Mouse (Mus musculus): ENCODE data around the gene Sell. TPM values are rescaled to one million over a fixed set of nuclear protein-coding genes. Genes with fewer than 3 reads are reported as not detected.

Gene Sell
- polyA plus RNA-seq, 1 experiment = not detected

DNA sequence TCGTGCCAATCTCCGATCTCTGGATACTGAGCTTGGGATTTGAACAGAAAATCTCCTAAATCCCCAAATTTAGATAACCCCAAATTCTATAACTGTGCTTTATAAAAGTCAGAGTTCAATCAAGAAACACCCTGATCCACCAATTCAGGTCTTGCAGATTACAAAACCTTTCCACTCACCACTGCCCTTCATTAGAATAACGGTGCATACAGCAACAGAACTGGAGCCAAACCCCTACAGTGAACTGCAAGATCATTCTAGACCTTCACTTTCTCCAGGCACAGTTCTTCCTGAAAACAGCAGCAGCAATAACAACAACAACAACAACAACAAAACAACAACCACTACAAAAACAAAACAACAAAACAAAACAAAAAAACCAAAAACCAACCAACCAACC, 25.0 kb downstream of the Sell start:
- no peaks in the 10 kb centered on the region for H3K4me1 ChIP-seq (ENCODE audit: control insufficient read depth, insufficient read depth, low read length)
- no peak overlapping the region for H3K27ac ChIP-seq (ENCODE audit: insufficient read depth, low read length)
- H3K9me3 ChIP-seq (replicated peaks; ENCODE audit: control insufficient read depth, insufficient read depth, low read length, poor library complexity, severe bottlenecking) = no peaks in the 10 kb centered on the region
- H3K9ac ChIP-seq (ENCODE audit: low read depth, poor library complexity, severe bottlenecking) = no peak overlapping the region
- no peaks in the 10 kb centered on the region for H3K36me3 ChIP-seq (ENCODE audit: control insufficient read depth, insufficient read depth, low read length, poor library complexity, severe bottlenecking)
- no peak overlapping the region for H3K4me3 ChIP-seq (ENCODE audit: low read depth, low read length)
- peaks cover 2% of the 10 kb centered on the region; the same call in 1 of the 2 replicates for H3K27me3 ChIP-seq (ENCODE audit: control insufficient read depth, insufficient read depth, low read length, poor library complexity, severe bottlenecking)
- TF ChIP-seq EP300 (IDR thresholded peaks at IDR 0.05; ENCODE audit: insufficient read depth, low read depth, low read length) = no peak

DNA sequence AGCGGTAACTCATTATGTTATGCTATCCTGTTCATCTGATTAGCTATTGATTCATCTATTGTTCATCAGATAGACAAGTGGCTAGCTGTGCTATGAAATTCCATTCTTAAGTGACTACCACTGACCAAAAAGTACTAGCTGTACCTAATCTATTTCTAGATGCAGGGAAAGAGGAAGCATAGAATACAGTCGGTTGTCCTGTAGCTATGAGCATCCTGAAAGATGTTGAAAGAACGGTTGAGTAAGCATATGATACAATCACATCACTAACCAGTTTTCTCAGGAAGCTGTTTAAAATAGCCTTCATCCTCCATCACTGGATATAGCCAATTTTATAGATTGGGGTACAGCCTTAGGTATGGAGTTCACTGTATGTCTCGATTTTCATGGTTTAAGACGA, 26.1 kb downstream of the Sell start:
- Histone ChIP-seq H3K27me3 (ENCODE audit: control insufficient read depth, insufficient read depth, low read length, poor library complexity, severe bottlenecking) (peaks cover 2% of the 10 kb centered on the region; the same call in 1 of the 2 replicates), H3K9ac (ENCODE audit: low read depth, poor library complexity, severe bottlenecking) (no peak overlapping the region), H3K4me1 (ENCODE audit: control insufficient read depth, insufficient read depth, low read length) (no peaks in the 10 kb centered on the region), H3K36me3 (ENCODE audit: control insufficient read depth, insufficient read depth, low read length, poor library complexity, severe bottlenecking) (no peaks in the 10 kb centered on the region), H3K27ac (ENCODE audit: insufficient read depth, low read length) (no peak overlapping the region), H3K9me3 (replicated peaks; ENCODE audit: control insufficient read depth, insufficient read depth, low read length, poor library complexity, severe bottlenecking) (no peaks in the 10 kb centered on the region), H3K4me3 (ENCODE audit: low read depth, low read length) (no peak overlapping the region)
- no peak for TF ChIP-seq CTCF (IDR thresholded peaks at IDR 0.05; ENCODE audit: low read depth, low read length)
- no peak for TF ChIP-seq POLR2A (IDR thresholded peaks at IDR 0.05; ENCODE audit: insufficient read depth, low read length)
- no peak for TF ChIP-seq EP300 (IDR thresholded peaks at IDR 0.05; ENCODE audit: insufficient read depth, low read depth, low read length)

DNA sequence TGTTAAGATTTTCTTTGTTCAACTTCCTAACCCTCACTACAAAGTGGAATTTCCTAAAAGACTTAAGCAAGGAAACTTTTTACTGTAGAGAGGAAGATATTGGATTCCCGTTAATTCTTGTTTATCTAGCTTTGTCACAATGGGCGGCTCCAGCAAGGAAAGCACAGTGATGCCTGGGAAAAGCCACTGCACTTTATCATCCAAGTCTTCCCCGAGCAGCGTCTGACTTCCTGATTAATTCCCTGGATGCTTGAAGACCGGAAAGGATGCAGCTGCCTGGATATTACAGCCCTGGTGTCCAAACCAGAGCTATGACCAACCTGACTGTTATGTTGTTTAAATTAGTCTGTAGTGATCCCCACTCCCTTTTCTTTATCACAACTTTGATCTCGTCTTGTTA, 35.0 kb downstream of the Sell start:
- Histone ChIP-seq H3K9ac (ENCODE audit: low read depth, poor library complexity, severe bottlenecking) (no peak overlapping the region), H3K4me1 (ENCODE audit: control insufficient read depth, insufficient read depth, low read length) (no peaks in the 10 kb centered on the region), H3K27me3 (ENCODE audit: control insufficient read depth, insufficient read depth, low read length, poor library complexity, severe bottlenecking) (no peaks in the 10 kb centered on the region), H3K9me3 (replicated peaks; ENCODE audit: control insufficient read depth, insufficient read depth, low read length, poor library complexity, severe bottlenecking) (no peaks in the 10 kb centered on the region), H3K27ac (ENCODE audit: insufficient read depth, low read length) (no peak overlapping the region), H3K36me3 (ENCODE audit: control insufficient read depth, insufficient read depth, low read length, poor library complexity, severe bottlenecking) (no peaks in the 10 kb centered on the region), H3K4me3 (ENCODE audit: low read depth, low read length) (no peak overlapping the region)
- TF ChIP-seq POLR2A (IDR thresholded peaks at IDR 0.05; ENCODE audit: insufficient read depth, low read length) (no peak), EP300 (IDR thresholded peaks at IDR 0.05; ENCODE audit: insufficient read depth, low read depth, low read length) (no peak), CTCF (IDR thresholded peaks at IDR 0.05; ENCODE audit: low read depth, low read length) (no peak)

DNA sequence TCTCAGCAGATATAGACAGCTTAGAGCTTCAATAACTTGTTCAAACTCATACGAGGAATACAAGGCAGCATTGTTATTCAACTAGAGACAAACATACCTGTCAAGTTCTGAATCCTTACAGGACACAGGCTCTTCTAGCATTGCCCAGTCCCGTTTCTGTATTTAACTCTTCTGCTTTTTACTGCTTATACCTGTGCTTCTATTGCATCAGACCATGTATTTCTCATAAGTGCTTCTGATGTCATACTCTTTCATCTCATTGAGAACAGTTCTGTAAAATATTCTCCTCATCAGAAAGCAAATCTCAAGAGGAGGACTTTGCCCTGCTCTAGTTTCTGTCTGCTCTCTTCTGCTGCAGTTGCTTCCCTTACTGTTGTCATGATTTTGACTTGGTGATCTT, 36.1 kb downstream of the Sell start:
- Histone ChIP-seq H3K27ac (ENCODE audit: insufficient read depth, low read length) (no peak overlapping the region), H3K36me3 (ENCODE audit: control insufficient read depth, insufficient read depth, low read length, poor library complexity, severe bottlenecking) (no peaks in the 10 kb centered on the region), H3K9ac (ENCODE audit: low read depth, poor library complexity, severe bottlenecking) (no peak overlapping the region), H3K27me3 (ENCODE audit: control insufficient read depth, insufficient read depth, low read length, poor library complexity, severe bottlenecking) (no peaks in the 10 kb centered on the region), H3K4me3 (ENCODE audit: low read depth, low read length) (no peak overlapping the region), H3K4me1 (ENCODE audit: control insufficient read depth, insufficient read depth, low read length) (no peaks in the 10 kb centered on the region), H3K9me3 (replicated peaks; ENCODE audit: control insufficient read depth, insufficient read depth, low read length, poor library complexity, severe bottlenecking) (no peaks in the 10 kb centered on the region)
- TF ChIP-seq POLR2A (IDR thresholded peaks at IDR 0.05; ENCODE audit: insufficient read depth, low read length) = no peak
- no peak for TF ChIP-seq EP300 (IDR thresholded peaks at IDR 0.05; ENCODE audit: insufficient read depth, low read depth, low read length)
- TF ChIP-seq CTCF (IDR thresholded peaks at IDR 0.05; ENCODE audit: low read depth, low read length) = no peak

DNA sequence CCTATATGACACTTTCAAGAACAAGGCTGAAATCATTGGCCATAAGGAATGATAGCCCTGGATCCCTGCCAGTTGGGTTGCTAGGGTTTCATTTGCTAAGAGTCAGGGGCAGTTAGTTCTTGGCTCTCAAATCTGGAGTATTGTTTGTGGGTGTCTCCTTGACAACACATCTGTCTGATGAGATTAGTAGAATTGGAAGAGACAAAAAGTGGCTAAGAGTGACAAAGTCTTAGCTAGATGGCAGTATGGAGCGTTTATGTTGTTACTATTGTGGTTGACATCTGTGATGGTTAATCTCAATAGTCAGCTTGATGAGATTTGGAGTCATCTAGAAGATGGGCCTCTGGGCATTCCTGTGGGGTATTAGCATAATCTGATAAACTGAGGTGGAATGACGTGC, 36.6 kb downstream of the Sell start:
- Histone ChIP-seq H3K4me3 (ENCODE audit: low read depth, low read length) (no peak overlapping the region), H3K9me3 (replicated peaks; ENCODE audit: control insufficient read depth, insufficient read depth, low read length, poor library complexity, severe bottlenecking) (no peaks in the 10 kb centered on the region), H3K27me3 (ENCODE audit: control insufficient read depth, insufficient read depth, low read length, poor library complexity, severe bottlenecking) (no peaks in the 10 kb centered on the region), H3K9ac (ENCODE audit: low read depth, poor library complexity, severe bottlenecking) (no peak overlapping the region), H3K4me1 (ENCODE audit: control insufficient read depth, insufficient read depth, low read length) (no peaks in the 10 kb centered on the region), H3K36me3 (ENCODE audit: control insufficient read depth, insufficient read depth, low read length, poor library complexity, severe bottlenecking) (no peaks in the 10 kb centered on the region), H3K27ac (ENCODE audit: insufficient read depth, low read length) (no peak overlapping the region)
- no peak for TF ChIP-seq EP300 (IDR thresholded peaks at IDR 0.05; ENCODE audit: insufficient read depth, low read depth, low read length)
- no peak for TF ChIP-seq CTCF (IDR thresholded peaks at IDR 0.05; ENCODE audit: low read depth, low read length)
- TF ChIP-seq POLR2A (IDR thresholded peaks at IDR 0.05; ENCODE audit: insufficient read depth, low read length) = no peak

DNA sequence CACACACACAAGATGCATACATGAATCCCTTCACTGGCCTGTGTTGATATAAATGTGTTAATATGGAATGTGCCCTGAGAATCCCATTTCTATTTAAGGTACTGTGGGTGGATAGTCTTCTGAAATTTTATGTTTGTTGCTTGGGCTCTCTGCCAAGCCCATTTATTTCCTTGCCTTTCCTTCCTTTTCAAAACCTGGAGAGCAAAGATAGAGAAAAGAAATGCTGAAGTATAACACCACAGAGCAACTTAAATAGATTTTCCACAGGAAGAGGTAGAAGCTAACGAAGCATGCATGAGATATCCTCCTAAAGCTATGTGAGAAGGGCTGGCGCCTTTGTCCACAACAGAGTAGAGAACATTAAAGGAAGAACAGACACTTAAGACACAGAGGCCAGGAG, 48.0 kb downstream of the Sell start:
- Histone ChIP-seq H3K27me3 (ENCODE audit: control insufficient read depth, insufficient read depth, low read length, poor library complexity, severe bottlenecking) (no peaks in the 10 kb centered on the region), H3K9me3 (replicated peaks; ENCODE audit: control insufficient read depth, insufficient read depth, low read length, poor library complexity, severe bottlenecking) (no peaks in the 10 kb centered on the region), H3K4me1 (ENCODE audit: control insufficient read depth, insufficient read depth, low read length) (no peaks in the 10 kb centered on the region), H3K36me3 (ENCODE audit: control insufficient read depth, insufficient read depth, low read length, poor library complexity, severe bottlenecking) (no peaks in the 10 kb centered on the region), H3K9ac (ENCODE audit: low read depth, poor library complexity, severe bottlenecking) (no peak overlapping the region), H3K4me3 (ENCODE audit: low read depth, low read length) (no peak overlapping the region), H3K27ac (ENCODE audit: insufficient read depth, low read length) (no peak overlapping the region)
- TF ChIP-seq POLR2A (IDR thresholded peaks at IDR 0.05; ENCODE audit: insufficient read depth, low read length) (no peak), EP300 (IDR thresholded peaks at IDR 0.05; ENCODE audit: insufficient read depth, low read depth, low read length) (no peak), CTCF (IDR thresholded peaks at IDR 0.05; ENCODE audit: low read depth, low read length) (no peak)

Data from ES-Bruce4 (cell line).